Mouse (Mus musculus) layer of hippocampus, adult 18-20 months (tissue): ENCODE results near the gene Gm28048. TPM values are rescaled to one million over a fixed set of nuclear protein-coding genes. Genes with fewer than 3 reads are reported as not detected.

Experiments used
- DNase-seq, 2 experiments: peaks; one replicate each; pipeline ENCODE4 v3.0.0; 2022; ENCODE audit warnings: low spot score in 2 of 2
- total RNA-seq, 2 experiments: library from RNA; stranded (reverse); gene quantifications; 2 replicates each; pipeline ENCODE4 v1.2.3; 2021

The Gm28048 gene
- total RNA-seq, 2 experiments from 2014 or later = 8.6 to 9.3 TPM

DNA sequence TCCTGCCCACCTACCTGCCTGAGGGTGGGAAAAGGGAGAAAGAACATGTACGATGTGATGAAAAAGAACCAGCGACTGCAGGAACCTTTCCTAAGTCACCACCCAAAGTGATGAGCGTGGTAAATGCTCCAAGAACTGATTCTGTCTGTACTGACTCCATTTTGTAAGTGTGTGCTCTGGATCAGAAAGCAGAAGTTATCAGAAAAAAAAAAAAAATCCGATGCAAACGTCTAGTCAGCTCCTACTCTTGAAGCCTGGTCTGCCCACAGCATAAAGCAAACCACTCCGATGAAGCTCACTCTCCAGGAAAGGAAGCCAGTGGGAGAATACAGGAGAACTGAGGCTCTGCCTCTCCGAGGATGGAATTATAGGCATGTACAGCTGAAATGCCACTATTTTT, 29.2 kb downstream of the Gm28048 start:
- DNase-seq = no peak

DNA sequence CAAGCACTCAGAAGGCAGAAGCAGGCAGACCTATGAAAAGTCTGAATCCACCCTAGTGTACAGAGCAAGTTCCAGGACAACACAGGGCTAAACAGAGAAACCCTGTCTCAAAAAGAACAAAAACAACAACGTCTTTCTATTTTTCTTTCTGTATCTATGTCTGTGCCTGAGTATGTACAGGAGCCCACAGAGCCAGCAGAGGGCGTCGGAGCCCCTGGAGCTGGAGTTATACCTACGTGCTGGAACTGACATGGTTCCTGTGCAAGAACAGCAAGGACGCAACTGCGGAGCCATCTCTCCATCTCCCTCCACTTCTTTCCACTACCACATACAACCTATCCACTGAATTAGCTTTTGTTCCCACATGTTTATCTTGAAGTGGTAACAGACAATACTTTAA, 31.8 kb downstream of the Gm28048 start:
- DNase-seq = no peak

DNA sequence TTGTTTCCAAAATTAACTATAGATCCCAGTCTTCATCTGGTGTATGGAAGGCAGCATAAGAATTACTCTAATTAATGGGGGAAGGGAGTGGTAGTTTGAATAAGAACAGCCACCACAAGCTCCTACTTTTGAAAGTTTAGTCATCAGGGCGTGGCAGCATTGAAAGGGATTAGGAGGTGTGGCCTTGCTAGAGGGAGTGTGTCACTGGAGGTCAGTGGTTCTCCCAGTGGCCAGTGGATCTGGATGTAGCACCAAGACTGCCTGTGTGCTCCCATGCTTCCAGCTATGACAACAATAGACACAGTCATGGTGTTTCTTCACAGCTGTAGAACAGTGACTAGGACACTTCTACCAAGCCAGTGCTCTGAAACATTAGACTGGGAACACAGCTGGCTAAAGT, 32.8 kb downstream of the Gm28048 start:
- DNase-seq = no peak

DNA sequence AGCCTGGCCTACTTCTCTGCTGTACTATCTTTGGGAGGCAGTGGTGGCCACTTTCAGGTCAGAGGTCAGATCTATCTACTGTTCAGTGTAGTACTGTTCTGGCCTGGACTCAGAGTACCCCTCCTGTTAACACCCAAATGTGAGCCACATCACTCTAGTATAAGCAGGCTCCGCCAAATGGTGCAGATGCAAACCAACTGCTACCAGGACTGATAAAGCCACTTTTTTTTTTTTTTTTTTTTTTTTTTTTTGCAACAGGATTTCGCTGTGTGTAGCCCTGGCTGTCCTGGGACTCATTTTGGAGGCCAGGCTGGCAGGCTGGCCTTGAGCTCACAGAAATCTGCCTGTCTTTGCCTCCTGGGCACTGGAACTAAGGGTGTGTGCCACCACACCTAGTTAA, 42.9 kb downstream of the Gm28048 start:
- DNase-seq = no peak

DNA sequence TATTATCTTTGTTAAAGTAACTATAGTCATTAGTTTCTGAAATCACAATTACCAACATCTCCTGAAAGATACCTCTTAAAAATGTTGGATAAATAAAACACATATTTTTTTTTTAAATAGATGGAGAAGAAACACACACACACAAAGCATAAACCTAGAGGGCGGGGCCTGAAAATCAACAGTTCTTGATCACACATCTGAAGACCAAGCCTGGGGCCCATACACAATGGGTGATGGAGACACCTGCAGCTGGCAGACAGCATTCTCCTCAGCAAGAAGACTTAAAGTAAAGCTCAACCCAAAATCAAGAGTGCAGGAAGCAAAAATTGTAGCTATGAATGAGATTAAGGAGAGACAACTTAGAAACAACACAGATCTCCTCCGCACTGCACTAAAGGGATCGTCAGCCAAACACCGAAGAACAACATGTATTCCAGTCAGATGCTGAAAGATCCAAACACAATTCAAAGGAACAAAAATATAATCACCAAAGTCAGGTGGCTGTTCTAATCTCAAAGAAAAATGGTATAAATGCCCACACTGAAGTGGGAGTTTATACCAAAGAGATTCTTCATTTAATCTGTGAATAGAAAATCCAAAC, 44.1 kb downstream of the Gm28048 start:
- peak in 1 of 2 experiments; percentile 22 for DNase-seq

DNA sequence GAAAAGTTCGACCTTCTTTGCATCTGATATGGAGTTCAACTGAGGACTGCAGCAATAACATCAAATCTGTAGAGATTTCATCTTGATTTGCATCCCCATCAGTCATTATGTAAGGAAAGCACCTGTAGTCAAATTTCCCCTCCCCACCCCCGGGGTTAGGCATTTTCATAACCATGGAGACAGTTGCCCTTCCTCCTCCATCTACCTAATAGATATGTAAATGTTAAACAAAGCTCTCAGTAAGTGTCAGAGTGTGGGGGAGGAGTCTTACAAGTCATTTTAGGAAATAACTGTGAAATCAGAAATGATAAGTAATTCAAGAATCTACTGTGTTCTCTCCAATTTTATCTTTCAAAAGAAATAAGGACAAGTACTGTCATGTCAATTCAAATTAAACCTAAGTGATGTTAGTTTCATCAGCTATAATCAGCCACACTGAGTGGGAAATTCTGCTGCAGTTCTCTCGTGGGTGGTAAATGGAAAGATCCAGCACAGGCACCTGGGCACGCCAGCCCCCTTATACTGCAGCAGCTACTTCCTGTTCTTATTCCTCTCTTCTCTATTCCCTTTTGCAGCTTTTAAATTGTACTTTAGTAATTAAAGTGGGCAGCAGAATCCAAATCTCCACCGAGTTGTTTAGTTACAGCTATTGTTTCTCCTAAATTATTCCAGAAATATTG, 45.3 kb downstream of the Gm28048 start:
- peak; percentile 8 to 39 for DNase-seq

DNA sequence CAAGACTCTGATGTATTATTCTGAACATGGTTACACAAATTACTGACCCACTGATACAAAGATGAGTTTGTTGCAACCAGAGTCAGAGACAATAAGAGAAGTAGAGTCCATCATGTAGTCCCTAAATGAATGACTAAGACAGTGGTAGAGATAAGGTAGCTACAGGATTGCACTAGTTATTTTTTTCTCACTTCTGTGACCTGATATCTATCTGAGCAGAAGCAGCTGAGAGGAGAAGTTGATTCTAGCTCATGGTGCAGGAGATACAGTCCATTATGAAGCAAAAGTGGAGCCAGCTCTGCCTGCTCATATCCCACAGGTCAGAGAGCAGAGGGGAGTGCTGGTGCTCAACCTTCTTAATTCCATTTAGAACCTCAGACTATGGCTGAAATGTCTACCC, 49.7 kb downstream of the Gm28048 start:
- no peak for DNase-seq

DNA sequence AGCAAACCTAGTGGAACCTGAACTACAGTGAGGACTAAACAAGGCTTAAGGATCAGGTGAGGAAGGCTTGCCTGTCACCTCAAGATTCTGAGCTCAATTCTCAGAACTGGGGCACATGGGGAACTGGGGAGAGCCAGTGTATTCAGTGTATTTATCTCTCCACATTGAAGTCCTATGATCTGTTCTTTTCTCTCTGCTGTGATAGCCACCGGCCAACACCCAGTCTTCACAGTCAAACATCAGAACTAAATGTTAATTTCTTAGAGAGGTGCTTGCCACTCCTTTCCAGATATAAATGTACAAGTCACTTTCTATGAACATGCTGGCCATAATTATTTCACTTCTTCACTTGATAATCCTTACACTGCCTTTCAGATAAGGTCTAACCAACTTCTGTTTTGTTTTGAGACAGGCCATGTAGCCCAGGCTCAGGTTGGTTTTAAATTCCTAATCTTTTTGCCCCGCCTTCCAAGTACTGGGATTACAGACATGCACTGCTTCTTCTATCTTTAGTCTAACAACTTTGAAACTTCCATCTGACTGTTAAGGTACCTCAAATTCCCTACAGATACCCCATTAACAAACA, 50.5 kb downstream of the Gm28048 start:
- DNase-seq = no peak

DNA sequence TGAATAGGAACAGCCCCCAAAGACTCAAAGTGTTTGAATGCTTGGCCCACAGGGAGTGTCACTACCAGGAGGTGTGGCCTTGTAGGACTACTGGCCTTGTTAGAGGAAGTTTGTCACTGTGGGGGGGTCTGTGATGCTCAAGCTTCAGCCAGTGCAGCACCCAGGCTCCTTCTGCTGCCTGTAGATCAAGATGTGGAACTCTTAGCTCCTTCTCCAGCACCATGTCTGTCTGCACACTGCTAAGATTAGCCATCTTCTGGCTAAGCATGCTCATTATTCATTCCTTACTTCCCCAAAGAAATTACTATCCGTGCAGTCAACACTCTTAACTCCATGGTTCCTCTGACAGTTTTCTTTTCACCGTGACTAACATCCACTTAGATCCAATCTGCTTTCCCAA, 51.8 kb downstream of the Gm28048 start:
- no peak for DNase-seq

DNA sequence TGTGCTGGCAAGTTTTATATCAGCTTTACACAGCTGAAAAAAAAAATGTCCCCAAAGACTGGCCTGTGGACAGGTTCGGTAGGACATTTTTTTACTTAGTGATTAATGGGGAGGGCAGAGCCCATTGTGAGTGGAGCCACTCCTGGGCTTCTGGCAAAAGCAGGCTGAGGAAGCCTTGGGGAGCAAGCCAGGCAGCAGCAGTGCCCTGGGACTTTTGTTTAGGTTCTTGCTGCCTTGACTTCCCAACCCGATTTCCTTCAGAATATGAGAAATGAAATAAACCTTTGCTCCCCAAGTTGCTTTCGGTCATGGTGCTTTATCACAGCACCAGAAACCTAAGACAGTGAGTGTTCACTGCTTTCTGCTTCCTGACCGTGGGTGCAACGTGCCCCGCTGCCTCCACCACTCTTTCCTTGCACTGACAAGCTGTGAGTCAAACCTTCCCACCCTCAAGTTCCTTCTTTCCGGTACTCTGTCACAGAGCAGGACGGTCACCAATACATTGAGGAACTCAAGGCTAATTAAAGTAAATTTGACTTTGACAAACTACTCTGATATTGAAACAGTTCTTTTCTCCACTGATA, 53.2 kb downstream of the Gm28048 start:
- DNase-seq = no peak

DNA sequence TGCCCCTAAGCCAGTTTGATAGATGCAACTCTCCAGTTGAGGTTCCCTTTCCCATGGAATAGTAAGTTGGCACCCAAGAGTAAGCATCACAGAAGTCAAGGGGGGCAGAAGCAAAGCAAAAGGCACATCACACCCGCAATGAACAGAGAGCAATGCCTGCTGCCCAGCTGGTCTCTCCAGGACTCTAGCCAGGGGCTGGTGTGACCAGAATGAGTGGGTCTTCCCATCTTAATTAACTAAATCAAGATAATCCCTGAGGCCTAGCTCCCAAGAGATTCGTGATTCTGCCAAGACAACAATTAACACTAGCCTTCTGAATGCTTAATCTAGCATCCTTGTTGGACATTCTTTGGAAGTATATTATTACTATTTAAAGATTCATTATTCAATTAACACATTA, 58.3 kb downstream of the Gm28048 start:
- DNase-seq = no peak

DNA sequence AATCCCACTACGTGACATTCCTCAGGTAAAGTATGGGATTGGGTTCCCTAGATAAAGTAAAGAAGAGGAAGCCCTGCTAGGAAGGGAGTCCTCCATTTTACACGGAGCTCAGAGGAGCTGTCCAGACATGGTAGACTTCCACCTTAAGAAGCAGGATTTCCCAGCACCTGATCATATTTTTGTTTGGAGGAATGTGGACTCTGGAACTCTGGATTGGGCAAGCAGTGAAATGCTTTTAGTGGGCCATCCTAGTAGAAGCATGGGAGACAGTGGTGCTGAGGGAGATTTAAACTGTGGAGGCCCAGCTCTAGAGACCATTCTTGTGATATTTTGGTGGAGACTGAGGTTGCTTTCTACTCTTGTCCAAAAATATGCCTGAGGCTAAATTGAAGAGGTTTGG, 59.3 kb downstream of the Gm28048 start:
- no peak for DNase-seq

DNA sequence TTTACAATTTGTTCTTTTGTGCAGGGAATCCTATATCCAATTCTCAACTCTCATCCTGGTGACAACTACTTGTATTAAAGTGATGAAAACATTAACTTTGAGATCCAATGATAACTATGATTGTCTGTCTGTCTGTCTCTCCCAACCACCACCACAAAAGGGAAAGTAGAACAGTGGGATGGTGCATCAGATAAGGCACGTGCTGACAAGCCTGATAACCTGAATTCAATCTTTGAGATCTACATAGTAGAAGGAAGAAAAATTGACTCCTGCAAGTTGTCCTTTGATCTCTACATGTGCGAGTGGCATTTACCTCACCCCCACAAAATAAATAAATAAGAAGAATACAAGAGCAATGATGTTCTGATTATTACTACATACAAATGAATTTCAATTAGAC, 62.6 kb downstream of the Gm28048 start:
- DNase-seq = no peak

DNA sequence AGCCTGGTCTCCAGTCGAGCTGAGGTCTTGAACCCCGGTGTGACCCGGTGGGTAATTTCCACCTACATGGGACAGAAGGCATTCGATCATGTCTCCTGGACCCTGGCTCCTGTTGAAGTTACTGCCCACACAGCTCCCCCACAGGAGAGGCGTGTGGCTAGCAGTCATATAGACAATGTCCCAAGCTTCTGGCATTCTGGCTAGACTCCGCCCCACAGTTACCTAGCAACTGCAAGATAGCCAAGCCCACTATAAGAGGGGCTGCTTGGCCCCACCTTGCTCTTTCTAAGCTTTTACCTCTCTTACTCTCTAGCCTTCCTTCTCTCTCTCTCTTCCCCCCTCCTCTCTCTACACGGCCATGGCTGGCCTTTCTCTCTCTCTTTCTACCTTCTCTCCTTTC, 64.1 kb downstream of the Gm28048 start:
- no peak for DNase-seq

DNA sequence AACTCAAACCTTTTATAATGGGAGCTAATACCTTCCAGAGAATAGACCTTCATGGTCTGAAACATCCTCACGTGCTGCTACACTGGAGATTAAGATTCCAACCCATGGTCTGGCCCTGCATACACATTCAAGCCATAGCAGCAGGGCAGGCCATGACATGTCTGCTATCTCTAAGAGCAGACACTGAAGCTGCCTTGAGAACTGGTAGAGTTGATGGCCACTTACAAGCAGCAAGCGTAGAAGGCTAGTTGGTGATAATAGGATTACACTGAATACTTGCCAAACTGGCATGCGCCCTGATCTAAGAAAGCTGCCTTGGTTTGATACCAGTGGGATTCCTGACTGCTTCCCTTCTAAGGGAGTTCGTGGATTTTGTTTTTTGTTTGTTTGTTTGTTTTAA, 68.1 kb downstream of the Gm28048 start:
- DNase-seq = no peak

DNA sequence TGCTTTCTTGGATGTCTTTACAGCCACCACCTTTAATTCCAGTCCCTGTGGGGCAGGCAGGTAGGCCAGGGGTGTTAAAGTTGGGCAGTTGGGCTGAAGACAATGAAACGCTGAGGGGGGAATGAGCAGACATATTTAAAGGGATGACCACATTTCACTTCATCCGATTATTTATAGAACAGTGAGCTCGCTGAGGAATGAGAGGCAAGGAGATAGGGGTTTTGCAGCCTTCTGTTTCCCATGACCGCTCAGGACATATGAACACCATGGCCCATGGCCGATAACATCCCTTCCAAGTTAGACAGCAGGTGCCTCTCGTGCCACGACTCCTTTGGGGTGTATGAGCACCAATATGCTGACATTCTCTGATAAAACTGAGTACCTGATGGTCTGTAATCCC, 70.1 kb downstream of the Gm28048 start:
- DNase-seq = no peak

DNA sequence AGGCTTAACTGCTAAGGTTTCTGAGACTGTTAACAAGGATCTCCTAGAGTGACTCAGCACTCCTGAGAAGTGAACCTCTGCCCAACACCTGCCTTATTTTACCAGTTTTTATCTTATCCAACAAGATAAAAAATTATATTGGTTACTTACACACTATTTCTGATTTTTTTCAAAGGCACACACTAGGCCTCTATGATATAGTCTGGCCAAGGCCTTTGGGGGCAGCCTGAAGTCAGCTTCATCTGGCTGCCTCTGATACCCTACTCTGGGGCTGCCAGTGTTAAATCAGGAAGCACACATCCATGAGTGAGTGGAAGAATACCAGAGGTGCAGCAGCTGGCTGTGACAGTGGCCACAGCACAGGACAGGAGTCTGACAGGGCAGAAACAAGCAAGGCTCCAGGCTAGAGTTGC, 75.4 kb downstream of the Gm28048 start:
- no peak for DNase-seq

DNA sequence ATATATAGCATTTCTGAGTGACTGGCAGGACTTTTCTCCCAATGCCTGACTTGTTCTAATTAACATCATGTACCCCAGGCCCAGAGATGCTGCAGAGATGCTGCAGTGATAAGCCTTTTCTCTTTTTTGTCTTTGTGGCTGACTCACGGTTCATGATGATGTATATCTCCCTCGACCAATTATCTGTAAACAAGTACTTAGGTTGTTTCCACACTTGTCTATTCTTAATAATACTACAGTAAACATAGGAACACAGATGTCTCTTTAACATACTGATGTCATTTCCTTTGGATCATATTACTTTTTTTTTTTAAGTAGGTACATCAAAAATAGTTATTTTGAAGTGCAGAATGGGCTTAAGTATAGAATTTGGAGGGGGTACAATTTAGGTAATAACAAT, 79.0 kb downstream of the Gm28048 start:
- no peak for DNase-seq

DNA sequence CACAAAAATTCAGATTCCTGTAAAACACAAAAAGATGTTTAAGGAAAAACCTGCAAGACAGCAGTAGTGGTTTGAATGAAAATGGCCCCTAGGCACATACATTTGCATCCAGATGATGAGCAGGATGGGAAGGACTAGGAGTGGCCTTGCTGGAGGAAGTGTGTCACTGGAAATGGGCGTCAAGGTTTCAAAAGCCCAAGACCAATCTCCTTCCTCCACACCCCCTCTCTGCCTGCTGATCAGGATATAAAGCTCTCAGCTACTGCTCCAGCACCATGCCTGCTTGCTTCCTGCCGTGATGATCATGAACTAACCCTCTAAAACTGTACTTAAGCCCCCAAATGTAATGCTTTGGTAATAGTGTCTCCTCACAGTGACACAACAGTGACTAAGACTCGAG, 81.8 kb downstream of the Gm28048 start:
- DNase-seq = no peak

DNA sequence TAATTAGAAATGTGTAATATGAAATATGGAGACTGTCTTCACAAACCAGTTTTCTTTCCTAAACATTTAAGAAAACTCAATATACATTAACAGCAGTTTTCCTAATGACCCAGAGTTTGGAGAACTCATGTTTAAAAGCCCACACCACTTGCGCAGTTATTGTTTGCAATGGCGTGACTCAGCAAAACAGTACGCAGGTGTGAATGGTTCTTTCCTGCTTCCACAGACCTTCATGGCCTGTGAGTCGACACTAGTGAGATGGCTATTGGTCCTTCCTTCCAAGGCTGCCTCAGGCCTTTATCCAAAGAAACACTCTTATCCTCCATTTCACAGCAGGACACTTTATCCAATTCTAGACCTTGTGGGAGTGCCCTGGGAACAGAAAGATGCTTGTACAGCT, 84.2 kb downstream of the Gm28048 start:
- DNase-seq = no peak

DNA sequence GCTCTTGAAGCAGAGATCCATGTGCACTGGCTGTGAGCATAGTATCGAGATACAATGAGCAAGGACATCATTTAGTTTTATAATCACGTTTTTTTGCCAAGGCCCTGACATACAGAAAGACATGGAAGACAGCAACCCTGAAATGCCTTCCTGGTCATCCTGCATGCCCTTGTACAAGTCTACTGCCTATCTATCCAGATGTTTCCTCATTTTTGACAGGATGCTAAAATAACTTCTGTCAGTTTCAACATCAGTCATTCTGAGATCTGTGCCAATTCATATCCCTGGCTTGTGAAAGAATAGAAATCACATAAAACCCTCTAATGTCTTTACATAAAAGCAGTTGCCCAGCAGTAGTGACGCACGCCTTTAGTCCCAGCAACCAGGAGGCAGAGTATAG, 84.8 kb downstream of the Gm28048 start:
- DNase-seq = no peak

DNA sequence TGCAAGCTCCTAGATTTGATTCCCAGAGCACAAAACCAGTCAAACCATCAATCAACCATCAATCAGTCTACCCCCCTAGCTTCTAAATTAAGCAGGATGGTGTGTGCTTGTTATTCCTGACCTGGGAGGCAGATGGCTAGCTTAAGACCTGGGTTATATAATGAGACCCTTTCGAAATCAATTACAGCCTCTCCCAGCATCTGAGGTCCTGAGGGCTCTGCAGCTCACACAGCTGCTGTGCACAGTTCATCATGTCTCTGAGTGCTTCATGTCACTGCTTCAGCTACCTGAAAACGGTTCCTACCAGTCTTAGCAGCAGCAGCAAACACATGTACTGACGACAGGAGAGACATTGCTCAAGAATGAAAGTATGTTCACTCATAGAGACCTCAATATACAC, 88.8 kb downstream of the Gm28048 start:
- no peak for DNase-seq

DNA sequence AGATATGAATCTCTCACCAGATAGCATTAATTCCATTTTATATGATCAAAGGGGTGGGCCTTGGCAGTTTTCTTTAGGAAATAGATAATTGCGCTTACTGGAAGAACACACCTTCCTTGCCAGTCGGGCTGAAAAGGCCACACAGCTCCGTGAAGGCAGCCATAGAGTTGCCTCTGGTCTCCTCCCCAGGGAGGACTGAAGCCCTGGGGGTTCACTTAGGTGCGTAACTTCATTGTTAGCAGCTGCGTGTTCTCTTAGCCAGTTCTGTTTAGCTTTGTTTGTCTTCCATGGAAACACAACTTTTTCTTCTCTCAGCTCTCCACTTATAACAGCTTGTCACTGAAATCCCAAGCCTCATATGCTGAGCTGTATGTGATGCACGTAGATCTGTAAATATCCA, 89.4 kb downstream of the Gm28048 start:
- DNase-seq = no peak
